Mouse (Mus musculus) limb, embryonic 11.5 days (tissue): ENCODE results near the gene Rac2. TPM values are rescaled to one million over a fixed set of nuclear protein-coding genes. Genes with fewer than 3 reads are reported as not detected.

Experiments
- ATAC-seq: fragments of 200-750 bp; cut with Nextera tagmentation; 2 replicates; pipeline ENCODE4 v1.8.0; 2017; ENCODE audit warnings: low read depth; ENCODE audit not compliant: insufficient number of reproducible peaks, low FRiP score, low TSS enrichment
- DNase-seq: peaks from one replicate; pipeline ENCODE4 v3.0.0-alpha.2; 2015; ENCODE audit warnings: low spot score
- H3K27ac ChIP-seq: fragments of 300-500 bp; sonication (generic); replicated peaks from 2 replicates; pipeline ENCODE4 v1.5.1; 2014; ENCODE audit warnings: low read depth, mild to moderate bottlenecking, low read length
- H3K27me3 ChIP-seq: fragments of 300-500 bp; sonication (generic); 2 replicates; pipeline ENCODE4 v1.6.1; 2014; ENCODE audit warnings: mild to moderate bottlenecking, low read length, mixed read lengths; ENCODE audit not compliant: control insufficient read depth, insufficient read depth
- H3K36me3 ChIP-seq: fragments of 300-500 bp; sonication (generic); 2 replicates; pipeline ENCODE4 v1.6.1; 2014; ENCODE audit warnings: mild to moderate bottlenecking, low read length, moderate library complexity, mixed read lengths; ENCODE audit not compliant: control insufficient read depth, insufficient read depth
- H3K4me1 ChIP-seq: fragments of 300-500 bp; sonication (generic); 2 replicates; pipeline ENCODE4 v1.6.1; 2014; ENCODE audit warnings: low read length, mixed read lengths; ENCODE audit not compliant: control insufficient read depth, insufficient read depth
- H3K4me2 ChIP-seq: fragments of 300-500 bp; sonication (generic); 2 replicates; pipeline ENCODE4 v1.6.1; 2014; ENCODE audit warnings: low read depth, mild to moderate bottlenecking, moderate library complexity; ENCODE audit not compliant: severe bottlenecking
- H3K4me3 ChIP-seq: fragments of 300-500 bp; sonication (generic); 2 replicates; pipeline ENCODE4 v1.5.1; 2014; ENCODE audit warnings: low read depth, low read length
- H3K9ac ChIP-seq: fragments of 300-500 bp; sonication (generic); 2 replicates; pipeline ENCODE4 v1.6.1; 2014; ENCODE audit warnings: mild to moderate bottlenecking, low read length
- H3K9me3 ChIP-seq: fragments of 300-500 bp; sonication (generic); 2 replicates; pipeline ENCODE4 v1.6.1; 2016; ENCODE audit warnings: low read length; ENCODE audit not compliant: control insufficient read depth
- whole genome bisulfite sequencing: fragments of 180-500 bp; shearing (Covaris S2); extraction: QIAGEN DNeasy Blood & Tissue Kit; methylation state at CpG from one replicate; pipeline ENCODE4 v1.1.7; 2014; 5-methylcytosine and 5-hydroxymethylcytosine counted together
- polyA plus RNA-seq: library from polyadenylated mRNA; unstranded; fragments of >200 nt; fragmentation: Nextera tagmentation; extraction: Ambion mirVana; gene quantifications from 2 replicates; pipeline ENCODE4 v1.2.1, GENCODE M21; 2014

Rac2 gene
- polyA plus RNA-seq, 1 experiment from 2014 or later, result 6.8 TPM

- DNase-seq (no peak), ATAC-seq (no peak)
- Histone ChIP-seq H3K4me1 (no peaks in the 10 kb centered on the region), H3K4me3 (no peak overlapping the region), H3K9ac (no peak overlapping the region), H3K36me3 (no peaks in the 10 kb centered on the region), H3K4me2 (no peak overlapping the region), H3K27ac (no peak overlapping the region), H3K27me3 (0 out of 2 replicates have a peak, but pooled peaks cover 5% of the 10 kb centered on the region), H3K9me3 (no peaks in the 10 kb centered on the region)
- 46% methylated on average over 5 of the region's 5 CpGs for WGBS
Measured at GRCm38 (mm10) chr15:78547415-78548335, 24.9 kb downstream of the Rac2 start.

GRCm38 (mm10) chr15:78546060-78546459 lies 26.5 kb downstream of the Rac2 start:
- H3K36me3 ChIP-seq, result no peaks in the 10 kb centered on the region
- no peak overlapping the region for H3K27ac ChIP-seq
- H3K4me3 ChIP-seq, result no peak overlapping the region
- 0 out of 2 replicates have a peak, but pooled peaks cover 5% of the 10 kb centered on the region for H3K27me3 ChIP-seq
- no peak overlapping the region for H3K4me2 ChIP-seq
- ATAC-seq (no peak), DNase-seq (no peak)
- H3K9ac ChIP-seq, result no peak overlapping the region
- H3K9me3 ChIP-seq, result no peaks in the 10 kb centered on the region
- H3K4me1 ChIP-seq, result no peaks in the 10 kb centered on the region
- WGBS, result 75% methylated on average over 4 of the region's 4 CpGs

GRCm38 (mm10) chr15:78544561-78545001 lies 28.0 kb downstream of the Rac2 start, which contains the start of gene Sstr3:
Sstr3 (minus strand) TSS chr15:78544685.
- Histone ChIP-seq H3K27me3 (0 out of 2 replicates have a peak, but pooled peaks cover 7% of the 10 kb centered on the region), H3K27ac (no peak within 1 kb of the TSS), H3K36me3 (no peaks in the 10 kb centered on the region), H3K9ac (no peak within 1 kb of the TSS), H3K4me1 (no peaks in the 10 kb centered on the region), H3K9me3 (no peaks in the 10 kb centered on the region), H3K4me2 (no peak within 1 kb of the TSS), H3K4me3 (no peak within 1 kb of the TSS)
- DNase-seq, result no peak
- WGBS, result 15% methylated on average over 12 of the region's 14 CpGs
- no peak for ATAC-seq

- no peaks in the 10 kb centered on the region for H3K36me3 ChIP-seq
- no peaks in the 10 kb centered on the region for H3K4me1 ChIP-seq
- no peaks in the 10 kb centered on the region for H3K9me3 ChIP-seq
- 0 out of 2 replicates have a peak, but pooled peaks cover 7% of the 10 kb centered on the region for H3K27me3 ChIP-seq
- ATAC-seq, result no peak
- 82% methylated on average over 15 of the region's 15 CpGs for WGBS
- H3K27ac ChIP-seq, result no peak overlapping the region
- H3K9ac ChIP-seq, result no peak overlapping the region
- H3K4me2 ChIP-seq, result no peak overlapping the region
- H3K4me3 ChIP-seq, result no peak overlapping the region
- no peak for DNase-seq
Measured at GRCm38 (mm10) chr15:78544041-78544440, 28.5 kb downstream of the Rac2 start.

GRCm38 (mm10) chr15:78542767-78543303 lies 29.7 kb downstream of the Rac2 start:
- Histone ChIP-seq H3K9me3 (no peaks in the 10 kb centered on the region), H3K36me3 (no peaks in the 10 kb centered on the region), H3K4me2 (no peak overlapping the region), H3K27me3 (0 out of 2 replicates have a peak, but pooled peaks cover 7% of the 10 kb centered on the region), H3K4me3 (no peak overlapping the region), H3K4me1 (no peaks in the 10 kb centered on the region), H3K27ac (no peak overlapping the region), H3K9ac (no peak overlapping the region)
- ATAC-seq, result no peak
- no peak for DNase-seq
- 76% methylated on average over 7 of the region's 7 CpGs for WGBS

- 0 out of 2 replicates have a peak, but pooled peaks cover 7% of the 10 kb centered on the region for H3K27me3 ChIP-seq
- no peak overlapping the region for H3K27ac ChIP-seq
- no peak overlapping the region for H3K4me2 ChIP-seq
- H3K9ac ChIP-seq, result no peak overlapping the region
- no peak for DNase-seq
- H3K4me1 ChIP-seq, result no peaks in the 10 kb centered on the region
- H3K36me3 ChIP-seq, result no peaks in the 10 kb centered on the region
- H3K4me3 ChIP-seq, result no peak overlapping the region
- 79% methylated on average over 3 of the region's 3 CpGs for WGBS
- no peak for ATAC-seq
- H3K9me3 ChIP-seq, result no peaks in the 10 kb centered on the region
Measured at GRCm38 (mm10) chr15:78542098-78542766, 30.4 kb downstream of the Rac2 start.

GRCm38 (mm10) chr15:78541606-78542005 lies 31.0 kb downstream of the Rac2 start:
- no peak for ATAC-seq
- H3K4me3 ChIP-seq, result no peak overlapping the region
- H3K9me3 ChIP-seq, result no peaks in the 10 kb centered on the region
- no peak overlapping the region for H3K27ac ChIP-seq
- no peak for DNase-seq
- 0 out of 2 replicates have a peak, but pooled peaks cover 7% of the 10 kb centered on the region for H3K27me3 ChIP-seq
- no peaks in the 10 kb centered on the region for H3K36me3 ChIP-seq
- no peaks in the 10 kb centered on the region for H3K4me1 ChIP-seq
- H3K9ac ChIP-seq, result no peak overlapping the region
- 83% methylated on average over 3 of the region's 3 CpGs for WGBS
- H3K4me2 ChIP-seq, result no peak overlapping the region

GRCm38 (mm10) chr15:78541036-78541435 lies 31.5 kb downstream of the Rac2 start:
- WGBS, result 84% methylated on average over 3 of the region's 3 CpGs
- H3K9me3 ChIP-seq, result no peaks in the 10 kb centered on the region
- H3K9ac ChIP-seq, result no peak overlapping the region
- no peak overlapping the region for H3K4me2 ChIP-seq
- no peaks in the 10 kb centered on the region for H3K4me1 ChIP-seq
- ATAC-seq, result no peak
- no peak for DNase-seq
- H3K27ac ChIP-seq, result no peak overlapping the region
- no peak overlapping the region for H3K4me3 ChIP-seq
- H3K27me3 ChIP-seq, result 0 out of 2 replicates have a peak, but pooled peaks cover 7% of the 10 kb centered on the region
- no peaks in the 10 kb centered on the region for H3K36me3 ChIP-seq
